Mouse (Mus musculus) thymus, adult 2 months (tissue): ENCODE data around the gene Twf1. TPM values are rescaled to one million over a fixed set of nuclear protein-coding genes. Genes with fewer than 3 reads are reported as not detected.

Experiments used
- DNase-seq: peaks from one replicate; pipeline ENCODE4 v3.0.0; 2021
- H3K27ac ChIP-seq: fragments of 200-500 bp; 2 replicates; pipeline ENCODE4 v1.5.1; 2012; ENCODE audit warnings: low read length, control low read depth; ENCODE audit not compliant: control insufficient read depth, insufficient read depth
- H3K27me3 ChIP-seq: fragments of 200-500 bp; 2 replicates; pipeline ENCODE4 v1.6.1; 2012; ENCODE audit warnings: mild to moderate bottlenecking, low read length, moderate library complexity, mixed read lengths; ENCODE audit not compliant: control insufficient read depth, insufficient read depth
- H3K36me3 ChIP-seq: fragments of 200-500 bp; 2 replicates; pipeline ENCODE4 v1.6.1; 2012; ENCODE audit warnings: mild to moderate bottlenecking, low read length, moderate library complexity; ENCODE audit not compliant: control insufficient read depth, insufficient read depth
- H3K4me1 ChIP-seq: fragments of 200-500 bp; replicated peaks from 2 replicates; pipeline ENCODE4 v1.6.1; 2012; ENCODE audit warnings: low read length; ENCODE audit not compliant: control insufficient read depth, insufficient read depth
- H3K4me3 ChIP-seq: fragments of 200-500 bp; 2 replicates; pipeline ENCODE4 v1.5.1; 2012; ENCODE audit warnings: mild to moderate bottlenecking, low read length, control low read depth, moderate library complexity; ENCODE audit not compliant: control insufficient read depth, insufficient read depth
- CTCF ChIP-seq: fragments of 200-500 bp; IDR thresholded peaks from 2 replicates; pipeline ENCODE4 v1.5.1; 2012; ENCODE audit warnings: mild to moderate bottlenecking, control low read depth, low read length, moderate library complexity, borderline replicate concordance; ENCODE audit not compliant: control insufficient read depth, poor library complexity, insufficient read depth; ENCODE audit errors: extremely low read depth
- POLR2A ChIP-seq: fragments of 200-500 bp; IDR thresholded peaks from 2 replicates; pipeline ENCODE4 v1.6.1; 2012; ENCODE audit warnings: mild to moderate bottlenecking, low read length, control low read depth, moderate library complexity; ENCODE audit not compliant: control insufficient read depth, poor library complexity, insufficient read depth; ENCODE audit errors: extremely low read depth
- WGBS: fragments of 180-500 bp; shearing (Covaris S2); methylation state at CpG from one replicate; pipeline ENCODE4 v1.1.7; 2018; 5-methylcytosine and 5-hydroxymethylcytosine counted together
- polyA plus RNA-seq: library from polyadenylated mRNA; depleted of rRNA; stranded (reverse); fragments of >200 nt; gene quantifications from 2 replicates; pipeline ENCODE4 v1.2.3, GENCODE M21; 2012

The Twf1 gene
- polyA plus RNA-seq, 1 experiment = 23.0 TPM

GRCm38 (mm10) chr15:94628463-94628829, 38.8 kb upstream of the Twf1 start:
- Histone ChIP-seq H3K27ac (no peak overlapping the region), H3K4me3 (no peak overlapping the region), H3K36me3 (no peaks in the 10 kb centered on the region), H3K4me1 (no peaks in the 10 kb centered on the region), H3K27me3 (peaks cover 3% of the 10 kb centered on the region; the same call in 1 of the 2 replicates)
- DNase-seq = no peak
- WGBS = 64% methylated on average over 2 of the region's 2 CpGs
- TF ChIP-seq CTCF = no peak
- TF ChIP-seq POLR2A = no peak

- Histone ChIP-seq H3K36me3 (no peaks in the 10 kb centered on the region), H3K4me3 (no peak overlapping the region), H3K27ac (no peak overlapping the region), H3K4me1 (no peaks in the 10 kb centered on the region), H3K27me3 (no peaks in the 10 kb centered on the region)
- no peak for DNase-seq
- no peak for TF ChIP-seq CTCF
- TF ChIP-seq POLR2A = no peak
Measured at GRCm38 (mm10) chr15:94620909-94621308, 31.2 kb upstream of the Twf1 start.

GRCm38 (mm10) chr15:94616036-94616435, 26.3 kb upstream of the Twf1 start:
- TF ChIP-seq CTCF = no peak
- no peak for TF ChIP-seq POLR2A

GRCm38 (mm10) chr15:94607768-94608167, 18.1 kb upstream of the Twf1 start:
- Histone ChIP-seq H3K4me3 (no peak overlapping the region), H3K4me1 (no peaks in the 10 kb centered on the region), H3K36me3 (no peaks in the 10 kb centered on the region), H3K27ac (no peak overlapping the region), H3K27me3 (no peaks in the 10 kb centered on the region)
- TF ChIP-seq POLR2A = no peak
- TF ChIP-seq CTCF = no peak
- no peak for DNase-seq
- WGBS = 98% methylated on average over 8 of the region's 8 CpGs

More at GRCm38 (mm10) chr15:94616036-94616435, 26.3 kb upstream of the Twf1 start:
- Histone ChIP-seq H3K36me3 (no peaks in the 10 kb centered on the region), H3K4me1 (no peaks in the 10 kb centered on the region), H3K27ac (no peak overlapping the region), H3K4me3 (no peak overlapping the region), H3K27me3 (no peaks in the 10 kb centered on the region)
- no peak for DNase-seq
- WGBS = 94% methylated on average over 11 of the region's 11 CpGs

- TF ChIP-seq POLR2A = no peak
- no peak for TF ChIP-seq CTCF
- H3K27me3 ChIP-seq = no peaks in the 10 kb centered on the region
- DNase-seq = no peak
- no peaks in the 10 kb centered on the region for H3K4me1 ChIP-seq
- WGBS = 33% methylated on average over 3 of the region's 3 CpGs
- H3K4me3 ChIP-seq = no peak overlapping the region
- H3K36me3 ChIP-seq = no peaks in the 10 kb centered on the region
- no peak overlapping the region for H3K27ac ChIP-seq
Measured at GRCm38 (mm10) chr15:94602441-94602840, 12.8 kb upstream of the Twf1 start.

GRCm38 (mm10) chr15:94601339-94601738, 11.7 kb upstream of the Twf1 start:
- 19% methylated on average over 3 of the region's 3 CpGs for WGBS
- Histone ChIP-seq H3K27me3 (no peaks in the 10 kb centered on the region), H3K27ac (no peak overlapping the region), H3K4me3 (no peak overlapping the region), H3K36me3 (no peaks in the 10 kb centered on the region), H3K4me1 (no peaks in the 10 kb centered on the region)
- TF ChIP-seq CTCF (no peak), POLR2A (no peak)
- DNase-seq = peak; percentile 51

GRCm38 (mm10) chr15:94600145-94600707, 10.5 kb upstream of the Twf1 start:
- no peaks in the 10 kb centered on the region for H3K27me3 ChIP-seq
- H3K27ac ChIP-seq = no peak overlapping the region
- no peak overlapping the region for H3K4me3 ChIP-seq
- no peaks in the 10 kb centered on the region for H3K4me1 ChIP-seq
- DNase-seq = no peak
- no peaks in the 10 kb centered on the region for H3K36me3 ChIP-seq
- 91% methylated on average over 11 of the region's 11 CpGs for WGBS
- TF ChIP-seq POLR2A (no peak), CTCF (no peak)
